Mouse (Mus musculus) limb, embryonic 11.5 days (tissue): ENCODE measurements at regions not wholly inside any gene's neighbourhood (a gene's known extent, or its start where the extent isn't known, plus 50 kb on each side); places are given as distances from the start of the nearest gene placed in this dataset.
"Not testable (repeated sequence)": the region's sequence is repeated elsewhere in the genome, so short reads cannot be mapped to it uniquely, and the experiment has no call there.

ENCODE experiments used
- ATAC-seq: fragments of 200-750 bp; cut with Nextera tagmentation; 2 replicates; pipeline ENCODE4 v1.8.0; 2017; ENCODE audit warnings: low read depth; ENCODE audit not compliant: insufficient number of reproducible peaks, low FRiP score, low TSS enrichment
- DNase-seq: peaks from one replicate; pipeline ENCODE4 v3.0.0-alpha.2; 2015; ENCODE audit warnings: low spot score
- H3K27ac ChIP-seq: fragments of 300-500 bp; sonication (generic); replicated peaks from 2 replicates; pipeline ENCODE4 v1.5.1; 2014; ENCODE audit warnings: low read depth, mild to moderate bottlenecking, low read length
- H3K27me3 ChIP-seq: fragments of 300-500 bp; sonication (generic); 2 replicates; pipeline ENCODE4 v1.6.1; 2014; ENCODE audit warnings: mild to moderate bottlenecking, low read length, mixed read lengths; ENCODE audit not compliant: control insufficient read depth, insufficient read depth
- H3K36me3 ChIP-seq: fragments of 300-500 bp; sonication (generic); 2 replicates; pipeline ENCODE4 v1.6.1; 2014; ENCODE audit warnings: mild to moderate bottlenecking, low read length, moderate library complexity, mixed read lengths; ENCODE audit not compliant: control insufficient read depth, insufficient read depth
- H3K4me1 ChIP-seq: fragments of 300-500 bp; sonication (generic); 2 replicates; pipeline ENCODE4 v1.6.1; 2014; ENCODE audit warnings: low read length, mixed read lengths; ENCODE audit not compliant: control insufficient read depth, insufficient read depth
- H3K4me2 ChIP-seq: fragments of 300-500 bp; sonication (generic); 2 replicates; pipeline ENCODE4 v1.6.1; 2014; ENCODE audit warnings: low read depth, mild to moderate bottlenecking, moderate library complexity; ENCODE audit not compliant: severe bottlenecking
- H3K4me3 ChIP-seq: fragments of 300-500 bp; sonication (generic); 2 replicates; pipeline ENCODE4 v1.5.1; 2014; ENCODE audit warnings: low read depth, low read length
- H3K9ac ChIP-seq: fragments of 300-500 bp; sonication (generic); 2 replicates; pipeline ENCODE4 v1.6.1; 2014; ENCODE audit warnings: mild to moderate bottlenecking, low read length
- H3K9me3 ChIP-seq: fragments of 300-500 bp; sonication (generic); 2 replicates; pipeline ENCODE4 v1.6.1; 2016; ENCODE audit warnings: low read length; ENCODE audit not compliant: control insufficient read depth
- WGBS: fragments of 180-500 bp; shearing (Covaris S2); extraction: QIAGEN DNeasy Blood & Tissue Kit; methylation state at CpG from one replicate; pipeline ENCODE4 v1.1.7; 2014; 5-methylcytosine and 5-hydroxymethylcytosine counted together

DNA sequence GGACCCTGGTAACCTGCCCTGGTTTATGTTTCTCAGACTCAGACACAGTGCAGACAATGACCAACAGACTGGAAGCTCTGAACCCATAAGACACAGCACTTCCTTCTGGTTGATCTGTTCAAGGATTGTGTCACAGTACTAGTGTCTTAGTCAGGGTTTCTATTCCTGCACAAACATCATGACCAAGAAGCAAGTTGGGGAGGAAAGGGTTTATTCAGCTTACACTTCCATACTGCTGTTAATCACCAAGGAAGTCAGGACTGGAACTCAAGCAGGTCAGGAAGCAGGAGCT, 65.8 kb upstream of the Tbl1xr1 start:
- not testable (repeated sequence) for H3K4me2 ChIP-seq, H3K4me3 ChIP-seq, H3K9ac ChIP-seq, H3K27me3 ChIP-seq, DNase-seq, H3K27ac ChIP-seq, H3K9me3 ChIP-seq, H3K4me1 ChIP-seq, ATAC-seq, H3K36me3 ChIP-seq

DNA sequence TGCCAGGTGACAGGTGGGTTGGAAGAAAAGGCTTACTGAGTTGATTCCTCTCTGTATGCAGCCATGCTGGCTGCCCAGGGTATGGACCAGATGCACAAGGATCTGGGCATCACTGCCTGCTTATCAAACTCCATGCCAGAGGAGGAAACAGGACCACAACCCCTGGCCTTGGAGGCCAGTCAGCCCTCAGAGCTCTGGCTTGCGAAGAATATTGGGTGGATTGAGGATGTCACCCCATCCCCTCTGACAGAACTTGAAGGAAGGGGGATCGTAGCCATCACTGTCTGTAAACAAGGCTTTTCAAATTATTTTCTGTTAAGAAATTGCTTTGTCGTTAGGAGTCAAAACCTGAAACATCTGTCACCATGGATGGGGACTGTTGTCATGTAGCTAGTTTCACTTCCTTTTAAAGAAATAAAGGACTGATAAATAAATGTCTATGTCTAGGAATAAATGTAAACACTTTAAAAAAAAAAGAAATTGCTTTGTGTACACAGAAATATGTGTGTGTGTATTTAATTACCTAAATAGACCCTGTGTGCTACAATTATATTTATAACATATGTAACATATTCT, 55.0 kb upstream of the Tbl1xr1 start:
- DNase-seq = no peak
- Histone ChIP-seq H3K9ac (no peak overlapping the region), H3K9me3 (no peaks in the 10 kb centered on the region), H3K4me1 (peaks cover 10% of the 10 kb centered on the region), H3K27ac (no peak overlapping the region), H3K27me3 (no peaks in the 10 kb centered on the region), H3K4me2 (no peak overlapping the region), H3K4me3 (no peak overlapping the region), H3K36me3 (no peaks in the 10 kb centered on the region)
- 92% methylated on average over 3 of the region's 3 CpGs for WGBS
- ATAC-seq = no peak

- no peak overlapping the region for H3K4me3 ChIP-seq
- no peak overlapping the region for H3K27ac ChIP-seq
- peaks cover 10% of the 10 kb centered on the region for H3K4me1 ChIP-seq
- H3K27me3 ChIP-seq = no peaks in the 10 kb centered on the region
- H3K9ac ChIP-seq = no peak overlapping the region
- 64% methylated on average over 2 of the region's 2 CpGs for WGBS
- no peak overlapping the region for H3K4me2 ChIP-seq
- no peaks in the 10 kb centered on the region for H3K36me3 ChIP-seq
- H3K9me3 ChIP-seq = no peaks in the 10 kb centered on the region
- DNase-seq (no peak), ATAC-seq (no peak)
Measured at GRCm38 (mm10) chr3:22022418-22022817, 54.0 kb upstream of the Tbl1xr1 start.

DNA sequence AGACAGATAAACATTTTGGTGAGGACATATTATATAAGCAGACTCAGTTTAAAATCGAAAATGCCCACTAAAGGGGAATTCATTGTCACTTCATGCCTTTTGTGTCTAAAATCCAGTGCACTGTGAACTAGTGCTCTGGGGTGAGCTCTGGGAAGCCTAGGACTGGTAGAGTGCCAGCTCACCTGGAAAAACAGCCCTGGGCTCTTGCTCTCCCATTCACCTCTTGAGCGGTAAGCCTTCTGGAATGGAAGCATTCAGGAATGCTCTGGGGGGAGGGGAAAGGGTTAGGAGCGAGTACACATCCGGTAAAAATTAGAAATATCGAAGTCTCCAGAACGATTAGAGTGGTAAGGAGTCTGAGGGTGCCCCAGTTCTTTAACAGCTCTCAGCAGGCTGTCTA, 53.4 kb upstream of the Tbl1xr1 start:
- Histone ChIP-seq H3K27ac (no peak overlapping the region), H3K4me3 (no peak overlapping the region), H3K4me1 (peaks cover 10% of the 10 kb centered on the region), H3K9me3 (no peaks in the 10 kb centered on the region), H3K9ac (no peak overlapping the region), H3K36me3 (no peaks in the 10 kb centered on the region), H3K4me2 (no peak overlapping the region), H3K27me3 (no peaks in the 10 kb centered on the region)
- DNase-seq = no peak
- WGBS = 64% methylated on average over 6 of the region's 6 CpGs
- no peak for ATAC-seq

DNA sequence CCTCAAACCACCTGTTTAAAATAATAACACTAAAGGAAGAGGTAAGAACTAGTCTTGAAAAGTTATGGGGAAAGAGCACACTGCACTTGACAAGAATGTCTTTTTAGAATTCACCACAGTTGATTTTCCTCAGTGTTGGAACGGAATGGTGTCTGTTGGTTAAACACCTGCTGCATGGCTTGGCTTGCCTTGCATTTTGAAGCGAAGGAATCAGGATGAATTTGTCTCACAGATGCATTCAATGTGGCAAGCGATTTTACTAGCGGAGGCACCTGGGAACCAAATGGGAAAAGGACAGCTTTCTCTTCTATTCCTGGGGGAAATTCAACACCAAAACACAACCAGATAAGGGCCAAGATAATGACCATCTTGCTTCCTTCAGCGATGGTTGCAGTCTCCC, 52.9 kb upstream of the Tbl1xr1 start:
- 59% methylated on average over 5 of the region's 5 CpGs for WGBS
- no peak overlapping the region for H3K9ac ChIP-seq

GRCm38 (mm10) chr3:22024200-22024599, 52.3 kb upstream of the Tbl1xr1 start:
- Histone ChIP-seq H3K4me3 (no peak overlapping the region), H3K27ac (no peak overlapping the region), H3K9me3 (no peaks in the 10 kb centered on the region), H3K9ac (no peak overlapping the region), H3K4me2 (no peak overlapping the region), H3K27me3 (no peaks in the 10 kb centered on the region), H3K4me1 (peaks cover 10% of the 10 kb centered on the region), H3K36me3 (no peaks in the 10 kb centered on the region)
- 16% methylated on average over 6 of the region's 6 CpGs for WGBS
- DNase-seq = peak; percentile 55
- no peak for ATAC-seq

More for the DNA sequence above, 52.9 kb upstream of the Tbl1xr1 start:
- Histone ChIP-seq H3K27me3 (no peaks in the 10 kb centered on the region), H3K4me1 (peaks cover 10% of the 10 kb centered on the region), H3K36me3 (no peaks in the 10 kb centered on the region), H3K9me3 (no peaks in the 10 kb centered on the region), H3K4me3 (no peak overlapping the region), H3K27ac (no peak overlapping the region), H3K4me2 (no peak overlapping the region)
- DNase-seq = no peak
- no peak for ATAC-seq

DNA sequence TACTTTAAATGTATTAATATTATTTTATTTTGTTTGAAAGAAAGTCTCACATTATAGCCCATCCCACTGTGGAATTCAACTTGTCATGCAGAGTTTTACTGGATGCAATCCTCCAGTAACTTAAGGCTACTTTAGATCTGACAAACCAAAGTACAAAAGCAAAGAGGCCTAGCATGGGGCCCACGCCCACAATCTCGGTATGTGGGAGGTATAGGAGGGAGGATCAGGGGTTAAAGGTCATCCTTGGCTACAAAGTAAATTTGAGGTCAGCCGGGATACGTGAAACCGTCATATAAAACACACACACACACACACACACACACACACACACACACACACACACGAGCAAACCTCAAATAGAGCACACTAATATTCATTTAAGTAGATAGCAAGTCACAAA, 51.3 kb upstream of the Tbl1xr1 start:
- 12% methylated on average over 6 of the region's 6 CpGs for WGBS
- Histone ChIP-seq H3K4me3 (no peak overlapping the region), H3K9me3 (no peaks in the 10 kb centered on the region), H3K9ac (no peak overlapping the region), H3K4me1 (peaks cover 10% of the 10 kb centered on the region), H3K4me2 (no peak overlapping the region), H3K36me3 (no peaks in the 10 kb centered on the region), H3K27me3 (no peaks in the 10 kb centered on the region), H3K27ac (no peak overlapping the region)
- 0 out of 2 replicates have a peak, but pooled peaks have one; percentile 35 for ATAC-seq
- DNase-seq = peak; percentile 39

- Histone ChIP-seq H3K27ac (no peak overlapping the region), H3K36me3 (no peaks in the 10 kb centered on the region), H3K9ac (no peak overlapping the region), H3K27me3 (no peaks in the 10 kb centered on the region), H3K4me3 (no peak overlapping the region), H3K9me3 (no peaks in the 10 kb centered on the region), H3K4me2 (no peak overlapping the region), H3K4me1 (peaks cover 10% of the 10 kb centered on the region)
- ATAC-seq (0 out of 2 replicates have a peak, but pooled peaks have one; percentile 51), DNase-seq (no peak)
- WGBS = 27% methylated on average over 8 of the region's 8 CpGs
Measured at GRCm38 (mm10) chr3:22025615-22026014, 50.8 kb upstream of the Tbl1xr1 start.
